17 mouse cellular contexts compared by ENCODE assay signal in genomic region chr2:31948801-31949200, GRCm38 (mm10). TPM values are rescaled to one million over a fixed set of nuclear protein-coding genes. Genes with fewer than 3 reads are reported as not detected.
"Had no signal": no experiment of that assay in that cellular context is flagged by ENCODE, and none has a peak within 500 bp of the region (broad histone marks: within the 10 kb centered on the region; RNA-seq: fewer than 3 reads in every experiment).

No protein-coding gene starts in this region.

- H3K4me2 ChIP-seq: liver, embryonic 13.5 days; midbrain, embryonic 13.5 days; neural tube, embryonic 12.5 days; stomach, embryonic 15.5 days had no signal

- DNase-seq: kidney, adult 2 months; layer of hippocampus, adult 9-11 months; layer of hippocampus, postnatal 36 days; liver, embryonic 13.5 days; lung, adult 2 months; lung, postnatal 14 days; right cerebral cortex, postnatal 25 days; spleen, adult 18-20 months; thymus, adult 18-20 months; thymus, postnatal 36 days had no signal

- H3K27me3 ChIP-seq: stomach, embryonic 15.5 days had no signal

- H3K36me3 ChIP-seq: liver, embryonic 13.5 days; midbrain, embryonic 13.5 days; neural tube, embryonic 15.5 days; stomach, embryonic 15.5 days had no signal

- H3K4me3 ChIP-seq: layer of hippocampus, adult 2 months; left cerebral cortex, adult 2 months; liver, embryonic 13.5 days; midbrain, embryonic 13.5 days; neural tube, embryonic 12.5 days; neural tube, embryonic 15.5 days; stomach, embryonic 15.5 days had no signal

RNA-seq across cellular contexts. Expression of gene Aif1l, which starts 1.1 kb away (rescaled TPM):
- polyA plus RNA-seq: macrophage had no signal
